Mouse (Mus musculus) heart, embryonic 16.5 days (tissue): ENCODE results near the gene Mapk8ip1. TPM values are rescaled to one million over a fixed set of nuclear protein-coding genes. Genes with fewer than 3 reads are reported as not detected.

Experiments
- ATAC-seq: fragments of 200-750 bp; cut with Nextera tagmentation; replicated peaks from 2 replicates; pipeline ENCODE4 v1.8.0; 2017; ENCODE audit warnings: moderate number of reproducible peaks; ENCODE audit not compliant: insufficient read depth, low FRiP score; ENCODE audit errors: extremely low read depth
- H3K27ac ChIP-seq: fragments of 300-500 bp; sonication (generic); 2 replicates; pipeline ENCODE4 v1.5.1; 2014; ENCODE audit warnings: mild to moderate bottlenecking, low read length, control low read depth, moderate library complexity
- H3K27me3 ChIP-seq: fragments of 300-500 bp; sonication (generic); 2 replicates; pipeline ENCODE4 v1.6.1; 2014; ENCODE audit warnings: low read length, mixed read lengths; ENCODE audit not compliant: control insufficient read depth, insufficient read depth
- H3K36me3 ChIP-seq: fragments of 300-500 bp; sonication (generic); 2 replicates; pipeline ENCODE4 v1.6.1; 2014; ENCODE audit not compliant: control insufficient read depth, insufficient read depth
- H3K4me1 ChIP-seq: fragments of 300-500 bp; sonication (generic); 2 replicates; pipeline ENCODE4 v1.6.1; 2014; ENCODE audit warnings: low read length, mixed read lengths; ENCODE audit not compliant: control insufficient read depth, insufficient read depth
- H3K4me2 ChIP-seq: fragments of 300-500 bp; sonication (generic); 2 replicates; pipeline ENCODE4 v1.6.1; 2014; ENCODE audit warnings: low read depth, mild to moderate bottlenecking, control low read depth, low read length
- H3K4me3 ChIP-seq: fragments of 300-500 bp; sonication (generic); 2 replicates; pipeline ENCODE4 v1.5.1; 2014; ENCODE audit warnings: mild to moderate bottlenecking, control low read depth, low read length
- H3K9ac ChIP-seq: fragments of 300-500 bp; sonication (generic); 2 replicates; pipeline ENCODE4 v1.6.1; 2014; ENCODE audit warnings: low read length, control low read depth
- H3K9me3 ChIP-seq: fragments of 300-500 bp; sonication (generic); replicated peaks from 2 replicates; pipeline ENCODE4 v1.6.1; 2016; ENCODE audit warnings: low read length; ENCODE audit not compliant: control insufficient read depth
- WGBS: fragments of 180-500 bp; shearing (Covaris S2); extraction: QIAGEN DNeasy Blood & Tissue Kit; methylation state at CpG from one replicate; pipeline ENCODE4 v1.1.7; 2014; 5-methylcytosine and 5-hydroxymethylcytosine counted together
- polyA plus RNA-seq: library from polyadenylated mRNA; unstranded; fragments of >200 nt; fragmentation: Nextera tagmentation; extraction: Ambion mirVana; gene quantifications from 2 replicates; pipeline ENCODE4 v1.2.1, GENCODE M21; 2015

Gene Mapk8ip1
- polyA plus RNA-seq, 1 experiment from 2014 or later, result 5.7 TPM

GRCm38 (mm10) chr2:92361795-92362194, 39.3 kb downstream of the Mapk8ip1 start:
- no peaks in the 10 kb centered on the region for H3K27me3 ChIP-seq
- H3K9ac ChIP-seq, result no peak overlapping the region
- ATAC-seq, result no peak
- H3K4me2 ChIP-seq, result no peak overlapping the region
- WGBS, result 77% methylated on average over 8 of the region's 8 CpGs
- no peaks in the 10 kb centered on the region for H3K9me3 ChIP-seq
- peaks cover 3% of the 10 kb centered on the region; the same call in 1 of the 2 replicates for H3K4me1 ChIP-seq
- H3K4me3 ChIP-seq, result no peak overlapping the region
- peaks cover 20% of the 10 kb centered on the region; the same call in 1 of the 2 replicates for H3K36me3 ChIP-seq
- no peak overlapping the region for H3K27ac ChIP-seq

- 41% methylated on average over 12 of the region's 12 CpGs for WGBS
- no peak overlapping the region for H3K9ac ChIP-seq
- no peaks in the 10 kb centered on the region for H3K27me3 ChIP-seq
- H3K27ac ChIP-seq, result no peak overlapping the region
- ATAC-seq, result no peak
- no peak overlapping the region for H3K4me3 ChIP-seq
- H3K4me1 ChIP-seq, result peaks cover 3% of the 10 kb centered on the region; the same call in 1 of the 2 replicates
- no peak overlapping the region for H3K4me2 ChIP-seq
- peaks cover 20% of the 10 kb centered on the region; the same call in 1 of the 2 replicates for H3K36me3 ChIP-seq
- H3K9me3 ChIP-seq, result no peaks in the 10 kb centered on the region
Measured at GRCm38 (mm10) chr2:92360893-92361292, 40.2 kb downstream of the Mapk8ip1 start.

- Histone ChIP-seq H3K4me2 (no peak overlapping the region), H3K27ac (no peak overlapping the region), H3K27me3 (no peaks in the 10 kb centered on the region), H3K4me1 (peaks cover 3% of the 10 kb centered on the region; the same call in 1 of the 2 replicates), H3K9me3 (no peaks in the 10 kb centered on the region), H3K36me3 (peaks cover 20% of the 10 kb centered on the region; the same call in 1 of the 2 replicates), H3K4me3 (no peak overlapping the region), H3K9ac (no peak overlapping the region)
- WGBS, result 76% methylated on average over 25 of the region's 25 CpGs
- ATAC-seq, result no peak
Measured at GRCm38 (mm10) chr2:92360186-92360823, 40.8 kb downstream of the Mapk8ip1 start.

GRCm38 (mm10) chr2:92359301-92359700, 41.8 kb downstream of the Mapk8ip1 start:
- Histone ChIP-seq H3K9ac (no peak overlapping the region), H3K4me3 (no peak overlapping the region), H3K27me3 (no peaks in the 10 kb centered on the region), H3K36me3 (peaks cover 20% of the 10 kb centered on the region; the same call in 1 of the 2 replicates), H3K4me1 (peaks cover 3% of the 10 kb centered on the region; the same call in 1 of the 2 replicates), H3K9me3 (no peaks in the 10 kb centered on the region), H3K27ac (peak overlapping the region; percentile 11; the same call in 1 of the 2 replicates), H3K4me2 (no peak overlapping the region)
- WGBS, result 44% methylated on average over 2 of the region's 2 CpGs
- no peak; the same call in 1 of the 2 replicates for ATAC-seq

- Histone ChIP-seq H3K9ac (no peak overlapping the region), H3K27ac (no peak overlapping the region), H3K36me3 (peaks cover 18% of the 10 kb centered on the region), H3K4me1 (peaks cover 2% of the 10 kb centered on the region; the same call in 1 of the 2 replicates), H3K4me2 (no peak overlapping the region), H3K4me3 (no peak overlapping the region), H3K27me3 (no peaks in the 10 kb centered on the region), H3K9me3 (no peaks in the 10 kb centered on the region)
- 58% methylated on average over 6 of the region's 6 CpGs for WGBS
- ATAC-seq, result no peak
Measured at GRCm38 (mm10) chr2:92354224-92354623, 46.8 kb downstream of the Mapk8ip1 start.

GRCm38 (mm10) chr2:92353402-92353801, 47.7 kb downstream of the Mapk8ip1 start:
- H3K9ac ChIP-seq, result no peak overlapping the region
- no peak overlapping the region for H3K4me2 ChIP-seq
- no peaks in the 10 kb centered on the region for H3K27me3 ChIP-seq
- no peak for ATAC-seq
- no peak overlapping the region for H3K4me3 ChIP-seq
- H3K36me3 ChIP-seq, result peaks cover 12% of the 10 kb centered on the region
- H3K4me1 ChIP-seq, result 0 out of 2 replicates have a peak, but pooled peaks cover 2% of the 10 kb centered on the region
- WGBS, result 74% methylated on average over 5 of the region's 5 CpGs
- H3K27ac ChIP-seq, result no peak overlapping the region
- H3K9me3 ChIP-seq, result no peaks in the 10 kb centered on the region

- no peak overlapping the region for H3K9ac ChIP-seq
- no peak for ATAC-seq
Measured at GRCm38 (mm10) chr2:92350686-92351085, 50.4 kb downstream of the Mapk8ip1 start.

GRCm38 (mm10) chr2:92349589-92350425, 51.3 kb downstream of the Mapk8ip1 start:
- no peaks in the 10 kb centered on the region for H3K27me3 ChIP-seq
- no peak overlapping the region for H3K4me2 ChIP-seq
- no peaks in the 10 kb centered on the region for H3K9me3 ChIP-seq
- H3K27ac ChIP-seq, result no peak overlapping the region
- no peak overlapping the region for H3K9ac ChIP-seq
- H3K36me3 ChIP-seq, result peaks cover 21% of the 10 kb centered on the region
- 0 out of 2 replicates have a peak, but pooled peaks cover 2% of the 10 kb centered on the region for H3K4me1 ChIP-seq
- WGBS, result 73% methylated on average over 6 of the region's 6 CpGs
- no peak overlapping the region for H3K4me3 ChIP-seq
- no peak for ATAC-seq

More at GRCm38 (mm10) chr2:92350686-92351085, 50.4 kb downstream of the Mapk8ip1 start:
- no peak overlapping the region for H3K4me2 ChIP-seq
- H3K27ac ChIP-seq, result no peak overlapping the region
- 0 out of 2 replicates have a peak, but pooled peaks cover 2% of the 10 kb centered on the region for H3K4me1 ChIP-seq
- no peak overlapping the region for H3K4me3 ChIP-seq
- H3K27me3 ChIP-seq, result no peaks in the 10 kb centered on the region
- H3K36me3 ChIP-seq, result peaks cover 15% of the 10 kb centered on the region
- H3K9me3 ChIP-seq, result no peaks in the 10 kb centered on the region
- WGBS, result 74% methylated on average over 5 of the region's 5 CpGs

- ATAC-seq, result no peak
- Histone ChIP-seq H3K9ac (no peak overlapping the region), H3K4me2 (no peak overlapping the region), H3K27ac (no peak overlapping the region), H3K4me1 (0 out of 2 replicates have a peak, but pooled peaks cover 2% of the 10 kb centered on the region), H3K36me3 (peaks cover 25% of the 10 kb centered on the region), H3K4me3 (no peak overlapping the region), H3K9me3 (no peaks in the 10 kb centered on the region), H3K27me3 (no peaks in the 10 kb centered on the region)
- WGBS, result 90% methylated on average over 2 of the region's 2 CpGs
Measured at GRCm38 (mm10) chr2:92347191-92347590, 53.9 kb downstream of the Mapk8ip1 start.
